Mouse (Mus musculus) CH12.LX (cell line): Measurements from ENCODE around the gene Dgkd.

Experiments used
- CHD2 ChIP-seq: IDR thresholded peaks from 2 replicates; pipeline ENCODE4 v1.6.1; 2011; ENCODE audit warnings: low read length, improper control_type of control experiment
- CTCF ChIP-seq, 2 experiments: IDR thresholded peaks in 1 of 2; conservative IDR thresholded peaks in 1 of 2; 2 replicates each; pipeline ENCODE4 v1.5.1; 2011 to 2012; ENCODE audit warnings: low read depth in 2 of 2, low read length in 2 of 2, improper control_type of control experiment in 1 of 2, inconsistent platforms in 1 of 2, mild to moderate bottlenecking in 1 of 2, moderate library complexity in 1 of 2
- EP300 ChIP-seq: IDR thresholded peaks from 2 replicates; pipeline ENCODE4 v1.6.1; 2011; ENCODE audit warnings: low read length, improper control_type of control experiment
- POLR2A ChIP-seq: IDR thresholded peaks from 2 replicates; pipeline ENCODE4 v1.6.1; 2011; ENCODE audit warnings: low read depth, mild to moderate bottlenecking, improper control_type of control experiment, low read length
- TCF12 ChIP-seq: IDR thresholded peaks from 2 replicates; pipeline ENCODE4 v1.6.1; 2014; ENCODE audit warnings: low read depth, mild to moderate bottlenecking, inconsistent platforms, low read length, improper control_type of control experiment
- UBTF ChIP-seq: IDR thresholded peaks from 2 replicates; pipeline ENCODE4 v1.6.1; 2012; ENCODE audit warnings: low read depth, mild to moderate bottlenecking, inconsistent platforms, low read length, improper control_type of control experiment, moderate library complexity
- USF1 ChIP-seq: IDR thresholded peaks from 2 replicates; pipeline ENCODE4 v1.6.1; 2014; ENCODE audit warnings: low read depth, mild to moderate bottlenecking, inconsistent platforms, low read length, improper control_type of control experiment
- ZC3H11A ChIP-seq: IDR thresholded peaks from 2 replicates; pipeline ENCODE4 v1.6.1; 2012; ENCODE audit warnings: low read depth, mild to moderate bottlenecking, inconsistent platforms, low read length, improper control_type of control experiment
- ZNF384 ChIP-seq: IDR thresholded peaks from 2 replicates; pipeline ENCODE4 v1.6.1; 2012; ENCODE audit warnings: low read depth, low read length, improper control_type of control experiment, inconsistent platforms

- TF ChIP-seq ZC3H11A = no peak
- TF ChIP-seq USF1 = no peak
- no peak for TF ChIP-seq CTCF (conservative IDR thresholded peaks at IDR 0.05 in 1 of 2, IDR thresholded peaks at IDR 0.05 in 1 of 2; ENCODE audit: low read depth in 2 of 2, low read length in 2 of 2)
- no peak for TF ChIP-seq CHD2
- no peak for TF ChIP-seq POLR2A
- no peak for TF ChIP-seq UBTF
- no peak for TF ChIP-seq TCF12
- TF ChIP-seq EP300 = no peak
- TF ChIP-seq ZNF384 = no peak
Observed at GRCm38 (mm10) chr1:87840411-87841208, 12.5 kb upstream of the Dgkd start.
